Mouse (Mus musculus) layer of hippocampus, adult 9-10 months (tissue): Measurements from ENCODE around the gene Wnt5a.

Source experiments
- DNase-seq: peaks from one replicate; pipeline ENCODE4 v3.0.0; 2022; ENCODE audit warnings: low spot score

Wnt5a gene

GRCm38 (mm10) chr14:28504101-28505050, at the start of gene Wnt5a:
TSS of gene Wnt5a (plus strand) at chr14:28504750.
- no peak for DNase-seq

- no peak for DNase-seq
These were observed 48.0 kb upstream of the Wnt5a start for GRCm38 (mm10) chr14:28456372-28457076.

GRCm38 (mm10) chr14:28457428-28457827, 47.1 kb upstream of the Wnt5a start:
- no peak for DNase-seq

GRCm38 (mm10) chr14:28467956-28468355, 36.6 kb upstream of the Wnt5a start:
- no peak for DNase-seq

GRCm38 (mm10) chr14:28469696-28470095, 34.9 kb upstream of the Wnt5a start:
- no peak for DNase-seq

GRCm38 (mm10) chr14:28470212-28470611, 34.3 kb upstream of the Wnt5a start:
- no peak for DNase-seq

DNA sequence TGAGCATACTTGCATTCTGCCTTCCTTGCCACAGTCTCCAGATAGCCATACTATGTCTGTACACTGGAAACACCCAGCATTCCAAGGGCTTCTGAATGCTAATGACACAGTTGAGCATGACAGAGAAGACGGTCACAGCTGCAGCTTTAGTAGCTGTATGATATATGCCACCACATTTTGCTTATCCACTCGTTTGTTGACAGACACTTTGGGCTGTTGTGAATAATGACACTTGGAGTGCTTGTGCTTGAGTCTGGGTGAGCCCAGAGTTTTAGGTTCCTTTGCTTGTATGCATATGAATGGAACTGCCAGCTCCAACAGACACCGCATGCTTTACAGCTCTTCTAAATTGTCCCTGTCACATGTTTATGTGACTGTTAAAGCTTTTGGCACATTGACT, 29.5 kb upstream of the Wnt5a start:
- DNase-seq: no peak

DNA sequence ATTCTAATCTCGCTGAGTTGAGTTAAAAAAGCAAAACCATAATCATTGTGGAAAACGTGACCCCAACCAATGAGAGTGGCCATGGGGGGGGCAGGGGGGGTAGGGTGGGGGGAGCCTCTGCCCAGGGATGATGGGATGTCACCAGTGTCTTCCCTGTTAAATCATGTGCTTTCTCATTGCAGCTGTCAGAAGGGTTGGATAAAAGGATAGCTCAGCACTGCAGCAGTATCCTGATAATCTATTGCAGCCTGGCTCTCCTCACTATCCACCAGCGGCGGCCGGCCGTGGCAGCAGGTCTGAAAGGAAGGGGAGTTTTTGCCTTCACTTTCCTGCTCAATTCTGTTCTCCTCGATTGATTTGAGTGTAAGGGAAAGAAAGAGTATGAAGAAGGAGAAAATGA, 29.1 kb upstream of the Wnt5a start:
- DNase-seq: no peak

DNA sequence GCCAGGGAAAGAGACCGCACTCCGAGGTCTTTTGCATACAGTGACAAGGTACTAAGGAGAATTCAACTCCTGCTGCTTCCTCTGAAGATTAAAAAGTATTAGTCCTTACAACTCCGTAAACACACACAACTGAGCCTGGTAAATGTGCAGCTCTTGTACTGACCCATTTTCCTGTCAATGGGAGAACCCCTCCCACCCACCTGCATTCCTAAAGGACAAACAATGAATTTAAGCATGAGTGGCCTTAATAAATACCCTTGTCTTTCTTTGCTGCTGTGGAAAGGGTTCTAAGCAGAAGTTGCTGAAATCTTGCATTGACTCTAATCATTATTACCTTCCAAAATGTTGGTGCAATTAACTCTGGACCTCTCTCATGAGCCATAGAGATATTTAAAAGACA, 27.8 kb upstream of the Wnt5a start:
- DNase-seq: no peak

DNA sequence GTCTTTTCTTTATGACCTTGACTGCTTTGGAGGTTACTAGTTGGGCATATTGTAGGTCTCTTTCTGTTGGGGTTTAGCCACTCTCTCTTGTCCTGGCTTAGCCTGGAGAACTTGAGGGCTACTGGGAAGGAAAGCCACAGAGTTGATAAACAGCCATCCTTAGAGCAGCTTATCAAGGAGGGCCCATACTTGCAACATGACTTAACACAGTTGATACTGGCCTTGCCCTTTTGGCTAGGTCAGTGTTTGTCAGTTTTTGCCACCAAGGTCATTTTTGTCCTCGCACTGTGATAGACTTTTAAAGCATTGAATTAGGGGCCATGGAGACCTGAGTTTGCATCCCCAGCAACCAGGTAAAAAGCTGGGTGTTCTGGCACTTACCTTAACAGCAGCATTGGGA, 23.7 kb upstream of the Wnt5a start:
- no peak for DNase-seq

DNA sequence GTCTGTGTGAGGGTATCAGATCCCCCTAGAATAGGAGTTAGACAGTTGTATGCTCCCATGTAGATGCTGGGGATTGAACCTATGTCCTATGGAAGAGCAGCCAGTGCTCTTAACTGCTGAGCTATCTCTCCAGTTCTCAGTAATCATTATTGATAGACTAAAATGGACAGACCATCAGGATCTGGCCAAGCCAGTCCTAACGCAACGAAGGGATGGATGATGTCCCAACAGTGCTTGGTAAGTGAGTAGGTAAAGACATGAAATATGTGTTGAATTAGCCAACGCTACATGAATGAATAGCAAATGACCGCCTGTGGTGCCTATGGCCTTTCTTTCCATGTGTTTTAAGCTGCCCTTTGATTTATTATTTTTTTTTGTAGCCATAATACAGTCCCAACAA, 10.7 kb upstream of the Wnt5a start:
- no peak for DNase-seq

GRCm38 (mm10) chr14:28494273-28494672, 10.3 kb upstream of the Wnt5a start:
- DNase-seq: no peak

GRCm38 (mm10) chr14:28501216-28501878, 3.2 kb upstream of the Wnt5a start:
- DNase-seq: no peak

DNA sequence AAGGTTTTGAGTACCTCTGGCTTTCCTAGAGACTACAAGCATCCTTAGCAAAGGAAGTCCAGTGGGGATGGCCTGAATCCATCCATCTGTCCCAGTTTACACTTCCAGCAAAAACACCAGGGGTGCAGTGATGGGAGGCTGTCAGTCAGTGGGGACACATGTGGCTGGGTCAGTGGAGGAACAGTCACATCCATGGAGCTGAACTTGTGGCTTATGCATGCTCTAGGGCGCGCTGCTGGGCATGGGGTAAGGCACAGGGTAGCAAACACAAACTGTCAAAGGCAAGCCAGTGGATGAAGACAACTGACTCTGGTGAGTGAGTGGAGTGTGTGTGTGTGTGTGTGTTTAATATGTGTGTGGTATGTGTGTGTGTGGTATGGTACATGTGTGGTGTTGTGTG, 1.3 kb upstream of the Wnt5a start:
- DNase-seq: no peak

DNA sequence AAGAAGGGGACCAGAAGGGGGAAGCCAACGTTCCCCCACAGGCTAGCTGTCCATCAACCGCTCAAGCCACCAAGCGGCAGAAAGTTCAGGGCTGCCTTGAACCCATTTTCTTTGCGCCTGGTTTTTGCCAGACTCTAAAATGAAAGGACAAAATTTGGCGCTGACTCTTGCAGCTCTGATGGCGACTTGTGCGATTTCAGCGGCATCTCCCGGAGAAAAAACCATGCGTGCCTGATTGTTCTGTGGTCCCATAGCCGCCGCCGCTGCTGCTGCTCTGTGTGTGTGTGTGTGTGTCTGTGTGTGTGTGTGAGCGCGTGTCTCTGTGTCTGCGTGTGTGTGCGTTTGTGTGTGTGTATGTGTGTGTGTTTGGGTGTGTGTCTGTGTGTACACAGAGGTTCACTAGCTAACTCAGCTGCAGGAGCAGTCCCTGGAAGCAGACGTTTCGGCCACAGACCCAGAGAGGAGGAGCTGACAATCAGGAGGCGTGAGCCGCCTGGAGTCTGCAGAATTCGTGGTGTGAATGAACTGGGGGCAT, 568 bp downstream of the Wnt5a start:
- DNase-seq: no peak

GRCm38 (mm10) chr14:28505586-28506375, 1.2 kb downstream of the Wnt5a start:
- DNase-seq: no peak

DNA sequence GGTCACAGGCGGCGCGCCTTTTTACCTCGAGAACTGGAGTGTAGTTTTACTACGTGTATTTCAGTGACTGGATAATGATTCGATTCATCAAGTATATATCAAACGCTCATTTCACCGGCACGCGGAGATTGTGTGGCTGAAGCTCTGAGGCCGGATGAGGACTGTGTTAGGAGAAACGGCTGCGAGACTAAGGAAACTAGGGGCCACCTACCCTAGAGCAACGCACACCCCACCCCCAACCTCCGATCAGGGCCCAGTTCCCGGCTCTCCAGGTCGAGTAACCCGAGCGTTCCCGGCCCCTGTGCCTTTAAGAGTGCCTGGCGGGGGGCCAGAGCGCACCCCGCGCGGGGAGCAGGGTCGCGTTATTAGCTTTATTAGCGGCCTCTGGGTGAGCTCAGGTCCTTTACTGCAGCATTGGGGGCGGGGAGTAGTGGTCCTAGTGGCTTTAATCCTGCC, 1.9 kb downstream of the Wnt5a start:
- DNase-seq: no peak

DNA sequence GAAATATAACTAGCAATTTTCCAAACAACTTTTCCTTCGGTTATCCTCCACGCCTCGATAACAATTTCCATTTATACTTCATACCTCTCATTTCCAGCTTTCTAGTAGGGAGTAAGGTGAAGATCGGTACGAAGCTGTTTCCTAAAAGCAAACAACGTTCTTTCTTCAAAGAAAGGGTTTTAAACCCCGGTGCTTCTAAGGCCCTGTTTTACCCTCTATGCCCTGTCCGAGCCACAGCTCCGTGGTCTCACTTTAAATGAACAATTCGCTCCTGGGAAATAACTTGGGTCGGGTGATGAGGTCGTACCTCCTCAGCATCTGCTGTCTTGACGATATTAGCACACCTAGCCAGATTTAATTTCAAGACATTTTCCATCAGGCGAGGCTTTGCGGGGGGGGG, 2.5 kb downstream of the Wnt5a start:
- no peak for DNase-seq

DNA sequence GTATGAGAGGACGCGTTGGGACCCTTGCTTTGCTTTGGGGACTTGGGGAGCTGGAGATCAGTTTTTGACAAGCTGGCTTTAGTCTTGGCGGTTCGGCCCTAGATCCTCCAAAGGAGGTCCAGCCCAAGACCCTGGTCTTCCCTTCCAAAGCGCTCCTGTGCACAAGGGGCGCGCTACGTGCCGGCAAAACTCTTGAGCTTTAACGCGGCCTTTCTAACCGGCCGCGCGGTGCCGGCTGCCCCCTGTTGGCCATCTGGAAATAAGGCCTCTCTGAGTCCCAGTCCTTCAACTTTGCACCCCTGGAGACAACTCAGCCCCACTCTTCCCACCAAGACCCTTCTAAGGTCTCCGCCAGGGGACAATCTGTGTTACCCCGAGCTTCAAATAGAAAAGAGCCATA, 2.9 kb downstream of the Wnt5a start:
- DNase-seq: no peak

GRCm38 (mm10) chr14:28508288-28509258, 4.0 kb downstream of the Wnt5a start:
- DNase-seq: no peak
